Mouse (Mus musculus): ENCODE measurements at regions not wholly inside any gene's neighbourhood (a gene's known extent, or its start where the extent isn't known, plus 50 kb on each side); places are given as distances from the start of the nearest gene placed in this dataset.
A peak's percentile ranks its signal among the peaks of the same experiment; 100 is the strongest.
"Not testable (repeated sequence)": the region's sequence is repeated elsewhere in the genome, so short reads cannot be mapped to it uniquely, and the experiment has no call there.

GRCm38 (mm10) chr10:111592416-111593149 is 86.5 kb downstream of the Phlda1 start:
- no peak for ATAC-seq (ENCODE audit: low TSS enrichment)

DNA sequence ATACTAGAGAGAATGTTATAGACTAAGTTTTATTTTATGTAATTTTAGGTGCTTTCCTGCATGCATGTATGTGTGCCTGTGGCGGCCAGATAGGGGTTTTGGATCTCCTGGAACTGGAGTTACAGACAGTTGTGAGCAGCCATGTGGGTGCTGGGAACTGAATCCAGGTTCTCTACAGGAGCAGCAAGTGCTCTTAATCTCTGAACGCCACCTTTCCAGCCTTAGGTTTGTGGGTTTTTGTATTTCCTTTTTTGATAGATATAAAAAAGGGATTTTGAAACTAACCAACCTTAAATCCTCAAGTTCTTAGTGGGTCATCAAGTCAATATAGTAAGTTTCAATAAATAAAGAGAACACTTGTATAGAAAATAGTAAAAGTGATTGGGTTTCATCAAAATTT is 87.2 kb downstream of the Phlda1 start:
- no peak for ATAC-seq (ENCODE audit: low TSS enrichment)

DNA sequence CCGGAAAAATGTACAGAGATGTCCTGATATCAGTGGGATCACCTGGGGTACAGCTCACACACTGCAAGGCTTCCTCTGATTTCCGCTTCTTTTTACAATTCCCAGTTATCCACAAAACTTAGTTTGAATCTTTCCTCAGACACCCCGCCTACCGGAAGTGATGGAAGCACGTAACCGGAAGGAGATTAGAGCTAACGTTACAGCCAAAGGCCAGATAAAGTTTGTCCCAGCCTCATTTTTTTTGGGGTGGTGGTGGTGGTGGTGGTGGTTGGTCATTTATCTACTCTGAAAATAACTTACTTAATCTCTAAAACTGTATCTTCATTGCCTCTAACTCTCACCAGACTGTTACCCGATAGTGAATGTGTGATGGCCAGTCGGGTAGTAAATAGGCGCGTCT is 88.1 kb downstream of the Phlda1 start:
- ATAC-seq (ENCODE audit: low TSS enrichment) = no peak

DNA sequence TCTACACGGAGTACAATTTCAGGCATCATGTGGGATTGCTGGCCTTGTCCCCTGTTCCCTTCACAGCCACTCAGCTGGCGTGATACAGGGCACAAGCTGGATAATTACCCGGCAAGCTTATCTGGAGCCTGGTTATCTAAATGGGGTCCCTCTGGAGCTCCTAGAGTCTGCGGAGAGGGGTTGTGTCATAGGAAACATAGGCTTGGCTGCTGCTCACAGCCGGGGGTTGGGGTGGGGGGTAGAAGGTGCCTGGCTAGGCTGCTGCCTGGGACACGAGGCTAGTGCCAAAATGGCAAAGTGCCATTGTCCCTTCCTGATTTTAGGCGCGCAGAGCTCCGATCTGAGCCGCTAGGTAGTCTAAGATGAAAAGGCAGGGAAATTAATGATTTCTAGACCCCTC is 88.6 kb downstream of the Phlda1 start:
- ATAC-seq (ENCODE audit: low TSS enrichment) = no peak

DNA sequence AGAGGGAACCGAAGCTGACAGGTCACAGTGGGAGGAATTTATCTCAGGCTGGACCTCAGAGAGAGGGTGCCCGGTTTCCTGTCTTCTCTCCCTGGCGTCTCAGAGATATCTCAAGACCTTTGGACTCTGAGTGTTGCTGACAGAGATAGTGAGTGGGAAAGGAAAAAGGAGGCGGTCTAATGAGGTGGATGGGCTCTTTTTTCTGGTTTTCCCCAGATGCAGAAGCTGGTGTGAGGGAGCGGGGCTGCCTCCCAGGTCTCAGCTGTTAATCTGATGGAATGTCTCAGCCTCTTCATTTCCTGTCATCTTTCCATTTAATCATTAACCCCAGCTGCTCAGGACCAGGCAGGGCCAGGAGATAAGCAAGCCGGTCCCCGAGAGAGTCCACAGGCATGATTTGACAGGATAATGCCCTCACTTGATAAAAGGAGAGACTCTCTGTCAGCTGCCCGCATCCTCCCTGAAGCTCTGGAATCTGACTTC is 89.5 kb downstream of the Phlda1 start:
- no peak for ATAC-seq (ENCODE audit: low TSS enrichment)

- no peak for ATAC-seq (ENCODE audit: low TSS enrichment)
Measured at GRCm38 (mm10) chr10:111598650-111599049, 92.6 kb downstream of the Phlda1 start.

DNA sequence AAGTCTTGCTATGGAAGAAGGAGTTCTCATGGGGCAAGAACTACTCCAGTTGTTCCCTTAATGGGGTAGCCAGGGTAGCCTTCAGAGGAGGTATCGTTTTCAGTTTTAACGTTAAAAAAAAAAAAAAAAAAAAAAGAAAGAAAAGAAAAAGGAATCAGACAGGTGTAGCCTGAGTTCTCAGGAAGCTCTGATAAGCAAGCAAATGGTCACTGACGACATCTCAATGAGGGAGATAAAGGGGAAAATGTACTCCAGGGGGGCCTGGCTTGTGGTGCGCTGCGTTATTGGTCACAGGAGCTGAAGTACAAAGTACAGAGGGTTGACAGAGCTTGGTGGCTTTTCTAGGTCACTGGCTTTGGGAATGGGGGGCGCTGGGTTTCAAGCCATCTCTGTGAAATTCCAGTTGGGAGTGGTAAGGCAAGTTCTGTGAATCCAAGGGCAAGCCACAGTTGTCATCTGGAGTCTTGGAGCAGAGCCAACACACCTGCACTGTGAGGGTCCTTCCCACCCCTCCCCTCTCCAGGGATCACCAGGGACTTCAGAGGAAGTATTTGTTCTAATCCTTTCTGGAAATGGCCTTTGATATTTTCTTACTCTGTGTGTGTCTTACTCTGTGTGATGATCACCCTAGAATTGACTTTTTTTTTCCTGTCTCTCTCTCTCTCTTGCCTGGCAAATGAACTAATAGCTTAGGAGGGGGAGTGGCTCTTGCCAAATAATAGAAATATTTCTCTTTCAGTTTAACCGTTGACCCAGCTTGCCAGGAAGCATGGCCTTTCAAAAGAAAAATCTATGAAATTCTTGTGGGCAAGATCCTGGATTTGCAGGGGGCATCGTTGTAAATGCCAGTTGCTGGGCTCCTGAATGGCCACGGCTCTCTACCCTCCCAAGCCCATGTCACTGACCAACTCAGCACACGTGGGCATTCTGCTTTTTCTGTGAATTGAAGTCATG is 93.5 kb downstream of the Phlda1 start:
- ATAC-seq (ENCODE audit: low TSS enrichment) = no peak

GRCm38 (mm10) chr10:111600251-111600620 is 94.2 kb downstream of the Phlda1 start:
- peak; percentile 31; the same call in 1 of the 2 replicates for ATAC-seq (ENCODE audit: low TSS enrichment)

- ATAC-seq (ENCODE audit: low TSS enrichment) = peak; percentile 85
Measured at GRCm38 (mm10) chr10:111600677-111601099, 94.6 kb downstream of the Phlda1 start.

- no peak for ATAC-seq (ENCODE audit: low TSS enrichment)
Measured at GRCm38 (mm10) chr10:111603166-111603565, 97.1 kb downstream of the Phlda1 start.

- not testable (repeated sequence) for ATAC-seq (ENCODE audit: low TSS enrichment)
Measured at GRCm38 (mm10) chr10:111607381-111607780, 101.3 kb downstream of the Phlda1 start.

- ATAC-seq (ENCODE audit: low TSS enrichment) = no peak
Measured at GRCm38 (mm10) chr10:111608385-111609093, 102.5 kb downstream of the Phlda1 start.

DNA sequence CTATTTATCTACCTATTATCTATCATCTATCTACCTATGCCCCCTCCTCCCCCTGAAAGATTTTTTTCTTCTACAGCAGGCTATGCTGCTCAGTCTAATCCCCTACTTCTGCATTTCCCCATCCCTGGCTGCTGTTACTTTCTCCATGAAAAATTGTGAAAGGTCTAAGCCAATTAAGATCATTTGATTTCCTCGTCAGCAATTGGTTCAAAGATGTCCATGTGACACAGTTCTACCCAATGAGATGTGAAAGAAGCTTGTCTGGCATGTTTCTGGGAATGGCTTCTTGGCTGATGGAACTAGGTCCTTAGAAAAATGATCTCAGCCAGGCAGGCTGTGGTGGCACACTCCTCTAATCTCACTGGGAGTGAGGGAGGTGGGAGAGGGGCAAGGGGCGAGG is 103.8 kb downstream of the Phlda1 start:
- ATAC-seq (ENCODE audit: low TSS enrichment) = no peak

- no peak for ATAC-seq (ENCODE audit: low TSS enrichment)
Measured at GRCm38 (mm10) chr10:111619627-111620270, 113.7 kb downstream of the Phlda1 start.

- no peak for ATAC-seq (ENCODE audit: low TSS enrichment)
Measured at GRCm38 (mm10) chr10:111620927-111621676, 115.0 kb downstream of the Phlda1 start.

- no peak for ATAC-seq (ENCODE audit: low TSS enrichment)
Measured at GRCm38 (mm10) chr10:111622789-111623188, 116.7 kb downstream of the Phlda1 start.

DNA sequence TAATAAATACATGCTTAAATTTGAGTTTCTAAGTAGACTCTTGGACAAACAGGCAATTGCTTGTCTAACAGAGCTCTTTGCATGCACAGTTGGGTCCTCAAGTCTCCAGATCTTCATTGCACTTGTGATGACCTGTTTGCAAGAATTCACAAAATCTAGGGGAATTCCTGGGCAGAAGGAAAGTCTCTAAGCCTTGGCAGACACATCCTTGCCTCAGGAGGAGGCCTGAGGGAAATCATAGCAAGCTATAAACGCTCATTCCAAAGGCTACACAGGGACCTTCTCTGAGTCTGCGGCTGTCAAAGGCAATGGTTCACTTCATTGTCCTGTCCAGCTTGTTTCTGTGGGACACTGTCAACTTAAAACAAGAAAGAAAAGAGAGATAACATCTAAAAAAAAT is 117.9 kb downstream of the Phlda1 start:
- no peak for ATAC-seq (ENCODE audit: low TSS enrichment)

- ATAC-seq (ENCODE audit: low TSS enrichment) = no peak
Measured at GRCm38 (mm10) chr10:111624624-111625023, 118.5 kb downstream of the Phlda1 start.

GRCm38 (mm10) chr10:111625573-111625972 is 119.5 kb downstream of the Phlda1 start:
- no peak for ATAC-seq (ENCODE audit: low TSS enrichment)

- no peak for ATAC-seq (ENCODE audit: low TSS enrichment)
Measured at GRCm38 (mm10) chr10:111626009-111626408, 119.9 kb downstream of the Phlda1 start.

DNA sequence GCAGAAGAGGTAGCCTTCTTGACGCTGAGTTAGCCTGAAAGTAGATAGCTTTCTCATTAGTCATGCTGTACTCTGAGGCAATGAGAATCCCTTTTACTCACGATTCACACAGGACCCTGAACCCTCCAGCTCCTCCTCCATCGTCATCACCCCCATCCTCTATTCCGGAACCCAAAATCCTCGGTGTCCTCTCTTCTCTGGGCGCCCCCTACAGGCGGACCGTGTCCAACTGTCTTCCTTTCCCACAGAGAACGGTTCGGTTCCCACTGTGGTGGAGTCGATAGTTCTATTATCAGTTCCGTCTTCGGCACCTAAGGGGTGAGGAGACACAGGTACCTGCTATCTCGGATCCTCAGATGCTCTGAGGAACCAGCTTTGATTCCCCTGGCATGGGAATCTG is 130.2 kb downstream of the Phlda1 start:
- ATAC-seq (ENCODE audit: low TSS enrichment) = no peak

Measured in frontal cortex, adult (tissue).